Comparison of ENCODE assay signal across 23 mouse cellular contexts in the genomic region with DNA sequence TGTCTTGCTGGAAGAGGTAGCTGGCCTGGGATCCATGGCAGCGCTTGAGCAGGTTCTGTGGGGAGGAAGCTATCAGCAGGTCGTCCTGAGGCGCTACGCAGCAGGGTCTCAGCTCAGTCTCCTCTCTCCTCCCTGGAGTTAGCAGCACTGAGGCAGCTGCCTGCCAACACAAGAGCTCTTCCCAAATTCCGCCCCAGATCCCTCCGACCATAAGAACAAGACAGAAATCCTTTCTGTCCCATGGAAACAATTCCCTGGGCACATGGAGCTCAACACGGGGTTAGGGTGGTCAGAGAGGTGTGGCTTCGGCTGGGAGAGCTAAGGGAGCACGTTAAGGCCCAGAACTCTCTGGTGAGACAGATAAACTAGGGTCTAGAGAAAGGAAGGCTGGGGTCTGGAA. TPM values are rescaled to one million over a fixed set of nuclear protein-coding genes. Genes with fewer than 3 reads are reported as not detected.
A peak's percentile ranks its signal among the peaks of the same experiment; 100 is the strongest.
DNase-seq lines count a peak whose midpoint lies in the region; ATAC-seq and TF ChIP-seq lines count a peak whose summit lies in the region.
"Had no signal": no experiment of that assay in that cellular context is flagged by ENCODE, and none has a peak within 500 bp of the region (broad histone marks: within the 10 kb centered on the region; RNA-seq: fewer than 3 reads in every experiment).

No protein-coding gene starts in this region.

- peaks cover 4% of the 10 kb centered on the region; the same call in 1 of the 2 replicates for H3K9me3 ChIP-seq in midbrain, embryonic 13.5 days
- H3K9me3 ChIP-seq in midbrain, embryonic 14.5 days (ENCODE audit: control insufficient read depth, low read length) = no peaks in the 10 kb centered on the region
- H3K9me3 ChIP-seq in ES-E14 (ENCODE audit: control insufficient read depth, insufficient read depth, low read depth, low read length) = no peaks in the 10 kb centered on the region
- no peaks in the 10 kb centered on the region for H3K9me3 ChIP-seq in embryonic facial prominence, embryonic 10.5 days
- H3K9me3 ChIP-seq: embryonic facial prominence, embryonic 13.5 days; hindbrain, embryonic 10.5 days; hindbrain, embryonic 13.5 days had no signal

- no peak overlapping the region for H3K4me2 ChIP-seq in midbrain, embryonic 13.5 days (replicated peaks)
- H3K4me2 ChIP-seq in midbrain, embryonic 14.5 days (ENCODE audit: low read length) = no peak overlapping the region
- H3K4me2 ChIP-seq: embryonic facial prominence, embryonic 13.5 days; heart, embryonic 11.5 days; hindbrain, embryonic 13.5 days had no signal

- in situ Hi-C loops in ES-E14 (cut with MboI; ENCODE audit: low sequenced_read_pairs in 2 of 2, unreplicated experiment in 2 of 2) = no loop called here

- no peaks in the 10 kb centered on the region for H3K27me3 ChIP-seq in midbrain, embryonic 13.5 days
- H3K27me3 ChIP-seq in midbrain, embryonic 14.5 days (ENCODE audit: control insufficient read depth, insufficient read depth, low read length) = no peaks in the 10 kb centered on the region
- no peaks in the 10 kb centered on the region for H3K27me3 ChIP-seq in embryonic facial prominence, embryonic 10.5 days (replicated peaks; ENCODE audit: low read depth, poor library complexity, severe bottlenecking)
- H3K27me3 ChIP-seq: embryonic facial prominence, embryonic 13.5 days; hindbrain, embryonic 13.5 days had no signal

- H3K4me1 ChIP-seq in midbrain, embryonic 13.5 days (replicated peaks) = no peaks in the 10 kb centered on the region
- no peaks in the 10 kb centered on the region for H3K4me1 ChIP-seq in midbrain, embryonic 14.5 days (ENCODE audit: control insufficient read depth, insufficient read depth, low read length)
- peaks cover 8 to 18% of the 10 kb centered on the region in 2 experiments; a peak in 1 of 4 replicates for H3K4me1 ChIP-seq in ES-E14 (ENCODE audit: control insufficient read depth in 2 of 2, insufficient read depth in 2 of 2, low read length in 2 of 2, poor library complexity in 1 of 2)
- peaks cover 9% of the 10 kb centered on the region for H3K4me1 ChIP-seq in embryonic facial prominence, embryonic 10.5 days
- H3K4me1 ChIP-seq: embryonic facial prominence, embryonic 13.5 days; hindbrain, embryonic 10.5 days; hindbrain, embryonic 13.5 days had no signal

- H3K9ac ChIP-seq in midbrain, embryonic 13.5 days (replicated peaks) = 0 out of 2 replicates have a peak overlapping the region, but pooled peaks have one; percentile 10
- no peak overlapping the region for H3K9ac ChIP-seq in midbrain, embryonic 14.5 days (replicated peaks; ENCODE audit: low read length)
- peak overlapping the region; percentile 71; the same call in 1 of the 2 replicates for H3K9ac ChIP-seq in ES-E14 (ENCODE audit: insufficient read depth, low read depth, low read length, poor library complexity, severe bottlenecking)
- H3K9ac ChIP-seq: embryonic facial prominence, embryonic 13.5 days; forebrain, postnatal 0 days; hindbrain, embryonic 13.5 days had no signal

- no peak for DNase-seq in midbrain, embryonic 14.5 days
- DNase-seq in ES-E14 (ENCODE audit: low read depth, low spot score) = no peak
- no peak for DNase-seq in embryonic facial prominence, embryonic 10.5 days (ENCODE audit: low spot score)
- DNase-seq in heart, postnatal 10 days = no peak
- DNase-seq: adrenal gland, adult 2 months; adrenal gland, postnatal 14 days; cerebellum, adult 11 months; forebrain, postnatal 0 days; gastrocnemius, adult 2 months; gastrocnemius, postnatal 14 days; heart, postnatal 36 days had no signal

- peaks cover 13% of the 10 kb centered on the region for H3K36me3 ChIP-seq in midbrain, embryonic 13.5 days
- H3K36me3 ChIP-seq in midbrain, embryonic 14.5 days (ENCODE audit: control insufficient read depth, insufficient read depth, low read length) = 0 out of 2 replicates have a peak, but pooled peaks cover 6% of the 10 kb centered on the region
- H3K36me3 ChIP-seq in ES-E14 (ENCODE audit: control insufficient read depth, insufficient read depth, low read length, poor library complexity, severe bottlenecking) = peaks cover 14% of the 10 kb centered on the region
- peaks cover 55% of the 10 kb centered on the region for H3K36me3 ChIP-seq in embryonic facial prominence, embryonic 10.5 days (replicated peaks)

- WGBS in midbrain, embryonic 13.5 days = 79% methylated on average over 9 of the region's 9 CpGs
- 80% methylated on average over 9 of the region's 9 CpGs for WGBS in midbrain, embryonic 14.5 days
- 79% methylated on average over 9 of the region's 9 CpGs for WGBS in embryonic facial prominence, embryonic 10.5 days

- intact Hi-C loops in heart, postnatal 10 days (cut with DNase I) = loop anchor here (5.0 kb wide), 1 partner anchor 138 kb away; no protein-coding TSS in a partner anchor

- ATAC-seq in midbrain, embryonic 13.5 days = no peak
- no peak for ATAC-seq in midbrain, embryonic 14.5 days (ENCODE audit: low FRiP score, low TSS enrichment)
- no peak for ATAC-seq in inflammation-experienced regulatory T-cells, adult 6 months
- ATAC-seq: CD4-positive, CD25-positive, alpha-beta regulatory T cell, adult 4 months; forebrain, embryonic 14.5 days; forebrain, postnatal 0 days; hindbrain, embryonic 16.5 days had no signal

- H3K4me3 ChIP-seq in midbrain, embryonic 13.5 days (replicated peaks) = no peak overlapping the region
- H3K4me3 ChIP-seq in midbrain, embryonic 14.5 days (replicated peaks; ENCODE audit: low read depth, low read length) = no peak overlapping the region
- peak overlapping the region; percentile 60 to 62 for H3K4me3 ChIP-seq in ES-E14 (ENCODE audit: insufficient read depth in 1 of 2, low read depth in 1 of 2, low read length in 2 of 2, poor library complexity in 1 of 2, severe bottlenecking in 1 of 2)
- no peak overlapping the region for H3K4me3 ChIP-seq in embryonic facial prominence, embryonic 10.5 days
- H3K4me3 ChIP-seq: embryonic facial prominence, embryonic 13.5 days; erythroblast, embryonic 14.5 days; gastrocnemius, adult 2 months; hindbrain, embryonic 10.5 days; hindbrain, embryonic 13.5 days had no signal

- no peak overlapping the region for H3K27ac ChIP-seq in midbrain, embryonic 13.5 days
- H3K27ac ChIP-seq in midbrain, embryonic 14.5 days (replicated peaks; ENCODE audit: low read depth, low read length) = no peak overlapping the region
- H3K27ac ChIP-seq in ES-E14 (ENCODE audit: insufficient read depth, low read depth, low read length, poor library complexity, severe bottlenecking) = peak overlapping the region; percentile 34; the same call in 1 of the 2 replicates
- peak overlapping the region; percentile 40; the same call in 1 of the 2 replicates for H3K27ac ChIP-seq in embryonic facial prominence, embryonic 10.5 days (replicated peaks)
- H3K27ac ChIP-seq: embryonic facial prominence, embryonic 13.5 days; gastrocnemius, adult 2 months; hindbrain, embryonic 10.5 days; hindbrain, embryonic 13.5 days had no signal

TF ChIP-seq in ES-E14, 5 proteins besides CTCF, POLR2A, EP300 and RAD21:
- no peak for TF ChIP-seq HCFC1 (IDR thresholded peaks at IDR 0.05; ENCODE audit: borderline replicate concordance, insufficient read depth, low read length)
- TF ChIP-seq ZC3H11A (IDR thresholded peaks at IDR 0.05; ENCODE audit: borderline replicate concordance, low read depth, low read length) = no peak
- TF ChIP-seq ZNF384 (IDR thresholded peaks at IDR 0.05; ENCODE audit: low read depth, low read length) = no peak

RNA-seq across cellular contexts. Expression of a gene that starts 23.9 kb away (rescaled TPM):
- polyA plus RNA-seq in midbrain, embryonic 13.5 days (2015; fragmentation: Nextera tagmentation; extraction: Ambion mirVana) = 81.1 and 83.0 TPM in 2 replicates
- polyA plus RNA-seq in midbrain, embryonic 14.5 days (2014; fragmentation: Nextera tagmentation; extraction: Ambion mirVana) = 43.5 and 57.7 TPM in 2 replicates
- 97.3 and 98.5 TPM in 2 replicates for total RNA-seq in ES-E14 (2012; rRNA removed)
- 77.6 and 79.3 TPM in 2 replicates for polyA plus RNA-seq in embryonic facial prominence, embryonic 10.5 days (2016; fragmentation: Nextera tagmentation; extraction: Ambion mirVana)
- total RNA-seq in heart, postnatal 10 days (2021) = 10 to 100 TPM; 48.2 to 48.3 TPM
- 10 to 100 TPM; 20.3 to 33.3 (median 25.5) TPM for polyA plus RNA-seq in inflammation-experienced regulatory T-cells, adult 6 months (2017; shearing (Covaris generic))

RNA-seq across cellular contexts. Expression of a gene that starts 25.4 kb away (rescaled TPM):
- polyA plus RNA-seq in midbrain, embryonic 13.5 days (2015; fragmentation: Nextera tagmentation; extraction: Ambion mirVana) = 37.9 and 40.2 TPM in 2 replicates
- 25.9 and 28.1 TPM in 2 replicates for polyA plus RNA-seq in midbrain, embryonic 14.5 days (2014; fragmentation: Nextera tagmentation; extraction: Ambion mirVana)
- total RNA-seq in ES-E14 (2012; rRNA removed) = 47.3 and 51.9 TPM in 2 replicates
- polyA plus RNA-seq in embryonic facial prominence, embryonic 10.5 days (2016; fragmentation: Nextera tagmentation; extraction: Ambion mirVana) = 48.6 and 48.7 TPM in 2 replicates
- 10 to 100 TPM; 25.6 to 33.8 TPM for total RNA-seq in heart, postnatal 10 days (2021)
- polyA plus RNA-seq in inflammation-experienced regulatory T-cells, adult 6 months (2017; shearing (Covaris generic)) = 10 to 100 TPM in 2 of 3 experiments, 1 to 10 TPM in 1; 5.0 to 14.6 (median 14.0) TPM

RNA-seq across cellular contexts. Expression of a gene that starts 28.8 kb away (rescaled TPM):
- polyA plus RNA-seq in midbrain, embryonic 13.5 days (2015; fragmentation: Nextera tagmentation; extraction: Ambion mirVana) = not detected in 2 replicates
- polyA plus RNA-seq in midbrain, embryonic 14.5 days (2014; fragmentation: Nextera tagmentation; extraction: Ambion mirVana) = not detected in 2 replicates
- total RNA-seq in ES-E14 (2012; rRNA removed) = 5.3 and 9.5 TPM in 2 replicates
- polyA plus RNA-seq in embryonic facial prominence, embryonic 10.5 days (2016; fragmentation: Nextera tagmentation; extraction: Ambion mirVana) = 0.09 and 0.18 TPM in 2 replicates
- total RNA-seq in heart, postnatal 10 days (2021) = under 1 TPM in 1 of 2 experiments, not detected in 1; 0.20 TPM
- 1 to 10 TPM in 2 of 3 experiments, under 1 TPM in 1; 0.94 to 4.9 (median 1.3) TPM for polyA plus RNA-seq in inflammation-experienced regulatory T-cells, adult 6 months (2017; shearing (Covaris generic))
- total RNA-seq: heart, postnatal 36 days had no signal
- polyA plus RNA-seq: cerebellum, adult 2 months; embryonic facial prominence, embryonic 13.5 days; forebrain, embryonic 14.5 days; hindbrain, embryonic 13.5 days; hindbrain, embryonic 16.5 days had no signal

RNA-seq across cellular contexts. Expression of a gene that starts 34.9 kb away (rescaled TPM):
- polyA plus RNA-seq in midbrain, embryonic 13.5 days (2015; fragmentation: Nextera tagmentation; extraction: Ambion mirVana) = 0.72 and 0.81 TPM in 2 replicates
- polyA plus RNA-seq in midbrain, embryonic 14.5 days (2014; fragmentation: Nextera tagmentation; extraction: Ambion mirVana) = 1.3 and 1.6 TPM in 2 replicates
- total RNA-seq in ES-E14 (2012; rRNA removed) = 4.2 and 7.5 TPM in 2 replicates
- polyA plus RNA-seq in embryonic facial prominence, embryonic 10.5 days (2016; fragmentation: Nextera tagmentation; extraction: Ambion mirVana) = 0.26 and 0.36 TPM in 2 replicates
- total RNA-seq in heart, postnatal 10 days (2021) = 10 to 100 TPM; 24.8 to 30.5 TPM
- under 1 TPM in 1 of 3 experiments, not detected in 2; 0.33 TPM for polyA plus RNA-seq in inflammation-experienced regulatory T-cells, adult 6 months (2017; shearing (Covaris generic))
- total RNA-seq: common myeloid progenitor, adult 5-6 weeks had no signal
- polyA plus RNA-seq: hindbrain, embryonic 10.5 days had no signal

RNA-seq across cellular contexts. Expression of a gene that starts 43.1 kb away (rescaled TPM):
- polyA plus RNA-seq in midbrain, embryonic 13.5 days (2015; fragmentation: Nextera tagmentation; extraction: Ambion mirVana) = 38.0 and 38.5 TPM in 2 replicates
- 40.2 and 52.5 TPM in 2 replicates for polyA plus RNA-seq in midbrain, embryonic 14.5 days (2014; fragmentation: Nextera tagmentation; extraction: Ambion mirVana)
- 22.7 and 34.8 TPM in 2 replicates for total RNA-seq in ES-E14 (2012; rRNA removed)
- polyA plus RNA-seq in embryonic facial prominence, embryonic 10.5 days (2016; fragmentation: Nextera tagmentation; extraction: Ambion mirVana) = 12.7 and 13.2 TPM in 2 replicates
- total RNA-seq in heart, postnatal 10 days (2021) = 10 to 100 TPM; 19.1 to 22.2 TPM
- polyA plus RNA-seq in inflammation-experienced regulatory T-cells, adult 6 months (2017; shearing (Covaris generic)) = 10 to 100 TPM; 32.1 to 44.8 (median 33.6) TPM

Comparison
In these comparisons a context has a peak if more than half of its experiments do, and no peak if none do; other contexts are left out.
1. H3K27ac ChIP-seq: peak in ES-E14 (single experiment) and embryonic facial prominence, embryonic 10.5 days (single experiment); none in midbrain, embryonic 13.5 days (single experiment) and midbrain, embryonic 14.5 days (single experiment).
2. H3K4me3 ChIP-seq: peak in ES-E14 (2 of 2); none in midbrain, embryonic 13.5 days (single experiment), midbrain, embryonic 14.5 days (single experiment) and embryonic facial prominence, embryonic 10.5 days (single experiment).